Mouse (Mus musculus) olfactory bulb, adult 2 months (tissue): ENCODE data around the gene Vps8. TPM values are rescaled to one million over a fixed set of nuclear protein-coding genes. Genes with fewer than 3 reads are reported as not detected.
"Not testable (repeated sequence)": the region's sequence is repeated elsewhere in the genome, so short reads cannot be mapped to it uniquely, and the experiment has no call there.

Source experiments
- H3K27ac ChIP-seq: fragments of 200-500 bp; 2 replicates; pipeline ENCODE4 v1.5.1; 2012; ENCODE audit warnings: low read depth, low read length; ENCODE audit not compliant: insufficient read depth
- H3K4me1 ChIP-seq: fragments of 200-500 bp; 2 replicates; pipeline ENCODE4 v1.6.1; 2012; ENCODE audit warnings: low read length; ENCODE audit not compliant: control insufficient read depth, insufficient read depth
- H3K4me3 ChIP-seq: fragments of 200-500 bp; 2 replicates; pipeline ENCODE4 v1.5.1; 2012; ENCODE audit warnings: mild to moderate bottlenecking, low read depth, low read length, moderate library complexity; ENCODE audit not compliant: insufficient read depth
- CTCF ChIP-seq: fragments of 200-500 bp; IDR thresholded peaks from 2 replicates; pipeline ENCODE4 v1.5.1; 2012; ENCODE audit warnings: low read depth, mild to moderate bottlenecking, low read length, moderate library complexity; ENCODE audit not compliant: insufficient read depth
- POLR2A ChIP-seq: fragments of 200-500 bp; IDR thresholded peaks from 2 replicates; pipeline ENCODE4 v1.6.1; 2012; ENCODE audit warnings: mild to moderate bottlenecking, low read depth, low read length, moderate library complexity; ENCODE audit not compliant: insufficient read depth
- WGBS: fragments of 180-500 bp; shearing (Covaris S2); methylation state at CpG from one replicate; pipeline ENCODE4 v1.1.7; 2018; 5-methylcytosine and 5-hydroxymethylcytosine counted together
- polyA plus RNA-seq: library from polyadenylated mRNA; stranded (reverse); fragments of >200 nt; gene quantifications from 2 replicates; pipeline ENCODE4 v1.2.4, GENCODE M21; 2012; ENCODE audit warnings: low replicate concordance; ENCODE audit not compliant: missing spikeins, insufficient read depth, insufficient read length

The Vps8 gene
- polyA plus RNA-seq, 1 experiment = not detected

GRCm38 (mm10) chr16:21655291-21655690 is 232.4 kb downstream of the Vps8 start:
- TF ChIP-seq POLR2A (no peak), CTCF (no peak)
- Histone ChIP-seq H3K4me3 (no peak overlapping the region), H3K27ac (no peak overlapping the region), H3K4me1 (peaks cover 16% of the 10 kb centered on the region)
- WGBS = 48% methylated on average over 6 of the region's 6 CpGs

GRCm38 (mm10) chr16:21655961-21656360 is 233.0 kb downstream of the Vps8 start:
- WGBS = 50% methylated on average over 9 of the region's 9 CpGs
- no peak overlapping the region for H3K4me3 ChIP-seq
- TF ChIP-seq CTCF (no peak), POLR2A (no peak)
- 0 out of 2 replicates have a peak overlapping the region, but pooled peaks have one; percentile 17 for H3K27ac ChIP-seq
- H3K4me1 ChIP-seq = peaks cover 19% of the 10 kb centered on the region

GRCm38 (mm10) chr16:21664633-21665363 is 241.9 kb downstream of the Vps8 start:
- no peak overlapping the region for H3K27ac ChIP-seq
- WGBS = 61% methylated on average over 18 of the region's 18 CpGs
- TF ChIP-seq CTCF = no peak
- TF ChIP-seq POLR2A = no peak
- no peak overlapping the region for H3K4me3 ChIP-seq
- peaks cover 8% of the 10 kb centered on the region for H3K4me1 ChIP-seq

- Histone ChIP-seq H3K27ac (no peak overlapping the region), H3K4me1 (peaks cover 4% of the 10 kb centered on the region; the same call in 1 of the 2 replicates), H3K4me3 (no peak overlapping the region)
- TF ChIP-seq CTCF = no peak
- TF ChIP-seq POLR2A = no peak
- 48% methylated on average over 4 of the region's 4 CpGs for WGBS
These were observed 242.6 kb downstream of the Vps8 start for GRCm38 (mm10) chr16:21665423-21665986.

GRCm38 (mm10) chr16:21671878-21672277 is 249.0 kb downstream of the Vps8 start:
- no peak for TF ChIP-seq POLR2A
- TF ChIP-seq CTCF = no peak
- no peak overlapping the region for H3K4me3 ChIP-seq
- 79% methylated on average over 4 of the region's 4 CpGs for WGBS
- no peaks in the 10 kb centered on the region for H3K4me1 ChIP-seq
- H3K27ac ChIP-seq = no peak overlapping the region

GRCm38 (mm10) chr16:21673046-21673445 is 250.1 kb downstream of the Vps8 start:
- H3K27ac ChIP-seq, H3K4me1 ChIP-seq, H3K4me3 ChIP-seq: not testable (repeated sequence)

- WGBS = 97% methylated on average over 1 of the region's 1 CpGs
- not testable (repeated sequence) for H3K4me1 ChIP-seq, H3K27ac ChIP-seq, H3K4me3 ChIP-seq
These were observed 250.7 kb downstream of the Vps8 start for GRCm38 (mm10) chr16:21673651-21674050.

- H3K27ac ChIP-seq = no peak overlapping the region
- H3K4me3 ChIP-seq = no peak overlapping the region
- WGBS = 67% methylated on average over 7 of the region's 7 CpGs
- H3K4me1 ChIP-seq = no peaks in the 10 kb centered on the region
- no peak for TF ChIP-seq POLR2A
- TF ChIP-seq CTCF = no peak
These were observed 253.9 kb downstream of the Vps8 start for GRCm38 (mm10) chr16:21676791-21677190.

- TF ChIP-seq POLR2A (no peak), CTCF (no peak)
- WGBS = 48% methylated on average over 5 of the region's 5 CpGs
- peaks cover 9% of the 10 kb centered on the region for H3K4me1 ChIP-seq
- H3K27ac ChIP-seq = no peak overlapping the region
- no peak overlapping the region for H3K4me3 ChIP-seq
These were observed 264.5 kb downstream of the Vps8 start for GRCm38 (mm10) chr16:21687406-21687805.

- WGBS = 91% methylated on average over 5 of the region's 5 CpGs
These were observed 266.2 kb downstream of the Vps8 start for GRCm38 (mm10) chr16:21689141-21689540.

More at GRCm38 (mm10) chr16:21689141-21689540, 266.2 kb downstream of the Vps8 start:
- no peak for TF ChIP-seq POLR2A
- TF ChIP-seq CTCF = no peak
- H3K4me3 ChIP-seq = no peak overlapping the region
- H3K4me1 ChIP-seq = peaks cover 13% of the 10 kb centered on the region
- H3K27ac ChIP-seq = no peak overlapping the region
